In genomic region chr1:21276158-21276557, GRCm38 (mm10) we compare ENCODE assay signal across 10 mouse cellular contexts. TPM values are rescaled to one million over a fixed set of nuclear protein-coding genes. Genes with fewer than 3 reads are reported as not detected.
DNase-seq lines count a peak whose midpoint lies in the region; ATAC-seq and TF ChIP-seq lines count a peak whose summit lies in the region.
"Not testable (repeated sequence)": the region's sequence is repeated elsewhere in the genome, so short reads cannot be mapped to it uniquely, and the experiment has no call there.
"Had no signal": no experiment of that assay in that cellular context is flagged by ENCODE, and none has a peak within 500 bp of the region (broad histone marks: within the 10 kb centered on the region; RNA-seq: fewer than 3 reads in every experiment).

No protein-coding gene starts in this region.

- not testable (repeated sequence) for TF ChIP-seq POLR2A in CH12.LX (IDR thresholded peaks at IDR 0.05; ENCODE audit: low read depth, low read length)

- TF ChIP-seq EP300 in CH12.LX (IDR thresholded peaks at IDR 0.05; ENCODE audit: low read length), result not testable (repeated sequence)

- not testable (repeated sequence) for H3K27me3 ChIP-seq in CH12.LX (replicated peaks); Patski; kidney, postnatal 0 days (ENCODE audit: insufficient read depth, low read length); liver, embryonic 13.5 days

- H3K9ac ChIP-seq in CH12.LX (ENCODE audit: insufficient read depth, low read depth); kidney, postnatal 0 days (ENCODE audit: low read depth, low read length); liver, embryonic 13.5 days: not testable (repeated sequence)

- not testable (repeated sequence) for H3K4me3 ChIP-seq in CH12.LX (replicated peaks in 1 of 3; ENCODE audit: low read depth in 2 of 3, low read length in 2 of 3, poor library complexity in 1 of 3); kidney, postnatal 0 days (replicated peaks; ENCODE audit: low read depth, low read length); liver, embryonic 13.5 days (replicated peaks)

- POLR2A ChIA-PET in Patski (lab: Charles Lee), result not testable (repeated sequence)

- TF ChIP-seq CTCF in CH12.LX (conservative IDR thresholded peaks at IDR 0.05 in 1 of 2, IDR thresholded peaks at IDR 0.05 in 1 of 2; ENCODE audit: low read depth in 2 of 2, low read length in 2 of 2), result peak in 1 of 2 experiments; percentile 30; a peak in 2 of 4 replicates
- peak; percentile 30 for TF ChIP-seq CTCF in Patski (IDR thresholded peaks at IDR 0.05)
- peak; percentile 35 for TF ChIP-seq CTCF in kidney, postnatal 0 days (IDR thresholded peaks at IDR 0.05; ENCODE audit: low read depth)

- 31% methylated on average over 2 of the region's 2 CpGs for WGBS in kidney, postnatal 0 days
- 19% methylated on average over 2 of the region's 2 CpGs for WGBS in liver, embryonic 13.5 days (ENCODE audit: insufficient replicate concordance)

- in situ Hi-C loops in CH12.LX (cut with MboI; ENCODE audit: low pct_ligation_motif_present, low pct_unique_long_range_greater_than_20kb, low sequenced_read_pairs); Patski (cut with MboI; ENCODE audit: low pct_unique_long_range_greater_than_20kb): not testable (repeated sequence)

- not testable (repeated sequence) for H3K36me3 ChIP-seq in CH12.LX (replicated peaks in 1 of 2; ENCODE audit: control insufficient read depth in 1 of 2, insufficient read depth in 1 of 2, low read length in 1 of 2); kidney, postnatal 0 days (ENCODE audit: insufficient read depth, low read length); liver, embryonic 13.5 days

- not testable (repeated sequence) for H3K27ac ChIP-seq in CH12.LX (ENCODE audit: insufficient read depth, low read depth); kidney, postnatal 0 days; liver, embryonic 13.5 days

- not testable (repeated sequence) for H3K79me2 ChIP-seq in CH12.LX (replicated peaks; ENCODE audit: control insufficient read depth, extremely low read depth, insufficient read depth, poor library complexity, severe bottlenecking)

- TF ChIP-seq RAD21 in CH12.LX (IDR thresholded peaks at IDR 0.05; ENCODE audit: low read depth, low read length), result not testable (repeated sequence)

- H3K9me3 ChIP-seq in CH12.LX (replicated peaks; ENCODE audit: low read length); kidney, postnatal 0 days (replicated peaks; ENCODE audit: low read length); liver, embryonic 13.5 days (replicated peaks): not testable (repeated sequence)

- not testable (repeated sequence) for H3K4me2 ChIP-seq in CH12.LX (ENCODE audit: insufficient read depth, low read depth, poor library complexity, severe bottlenecking); kidney, postnatal 0 days (ENCODE audit: low read length); liver, embryonic 13.5 days

- dilution Hi-C loops in CH12.LX (cut with MboI; ENCODE audit: extremely low pct_ligation_motif_present, extremely low pct_unique_long_range_greater_than_20kb, low sequenced_read_pairs), result not testable (repeated sequence)

- not testable (repeated sequence) for H3K4me1 ChIP-seq in CH12.LX (ENCODE audit: control insufficient read depth in 1 of 2, insufficient read depth in 2 of 2); kidney, postnatal 0 days (replicated peaks; ENCODE audit: insufficient read depth, low read length); liver, embryonic 13.5 days (replicated peaks)

- DNase-seq in CH12.LX (ENCODE audit: extremely low read depth); Patski (ENCODE audit: low read depth, low spot score); kidney, postnatal 0 days (ENCODE audit: low spot score); liver, embryonic 13.5 days: not testable (repeated sequence)
- DNase-seq in naive thymus-derived CD4-positive, alpha-beta T cell, adult 2 months (ENCODE audit: low read depth), result peak; percentile 25

- CTCF ChIA-PET in Patski (lab: Charles Lee), result not testable (repeated sequence)

- peak; percentile 33 for ATAC-seq in Patski
- peak; percentile 67 for ATAC-seq in frontal cortex, adult (ENCODE audit: low TSS enrichment)
- ATAC-seq in inflammation-experienced regulatory T-cells, adult 6 months, result peak; percentile 34
- ATAC-seq in kidney, postnatal 0 days (replicated peaks; ENCODE audit: low FRiP score, low read depth), result peak; percentile 41; the same call in 1 of the 2 replicates
- 0 out of 2 replicates have a peak, but pooled peaks have one; percentile 29 for ATAC-seq in liver, embryonic 13.5 days (ENCODE audit: low read depth)
- ATAC-seq in megakaryocyte, adult 5-6 weeks (ENCODE audit: poor library complexity, severe bottlenecking), result peak; percentile 66

TF ChIP-seq in CH12.LX, 34 proteins besides CTCF, POLR2A, EP300 and RAD21:
- TF ChIP-seq SMC3 (IDR thresholded peaks at IDR 0.05; ENCODE audit: low read depth, low read length), result peak; percentile 10; the same call in 1 of the 2 replicates

RNA-seq across cellular contexts. Expression of gene Gsta3, which starts 35.8 kb away (rescaled TPM):
- total RNA-seq in CH12.LX (2012; rRNA removed) (not detected in 2 replicates), CH12.LX (2014; rRNA removed) (not detected in 2 replicates)
- polyA plus RNA-seq in CH12.LX (2012; ENCODE audit: insufficient read length, low read depth) (not detected in 2 replicates), Patski (2021) (3.4 TPM)
- polyA plus RNA-seq in inflammation-experienced regulatory T-cells, adult 6 months (2017; shearing (Covaris generic)), result 1 to 10 TPM; 1.7 to 2.9 (median 2.7) TPM
- 21.7 and 24.6 TPM in 2 replicates for polyA plus RNA-seq in kidney, postnatal 0 days (2015; fragmentation: Nextera tagmentation; extraction: Ambion mirVana)
- 24.0 and 27.3 TPM in 2 replicates for polyA plus RNA-seq in liver, embryonic 13.5 days (2015; fragmentation: Nextera tagmentation; extraction: Ambion mirVana)
- not detected in 2 replicates for total RNA-seq in megakaryocyte, adult 5-6 weeks (2015)
- not detected in 2 replicates for total RNA-seq in megakaryocyte, adult 5-6 weeks (2017)
- polyA plus RNA-seq: C2C12; embryonic facial prominence, embryonic 11.5 days had no signal

RNA-seq across cellular contexts. Expression of gene Tmem14a, which starts 57.8 kb away (rescaled TPM):
- total RNA-seq in CH12.LX (2012; rRNA removed), result 0.63 and 1.6 TPM in 2 replicates
- 4.3 TPM in 2 replicates for total RNA-seq in CH12.LX (2014; rRNA removed)
- polyA plus RNA-seq in CH12.LX (2012; ENCODE audit: insufficient read length, low read depth), result 2.1 and 2.8 TPM in 2 replicates
- polyA plus RNA-seq in Patski (2021), result 8.5 TPM
- 1 to 10 TPM; 3.5 to 4.6 (median 4.0) TPM for polyA plus RNA-seq in inflammation-experienced regulatory T-cells, adult 6 months (2017; shearing (Covaris generic))
- polyA plus RNA-seq in kidney, postnatal 0 days (2015; fragmentation: Nextera tagmentation; extraction: Ambion mirVana), result 13.8 and 14.1 TPM in 2 replicates
- polyA plus RNA-seq in liver, embryonic 13.5 days (2015; fragmentation: Nextera tagmentation; extraction: Ambion mirVana), result 3.7 and 4.9 TPM in 2 replicates
- 0.73 and 1.2 TPM in 2 replicates for total RNA-seq in megakaryocyte, adult 5-6 weeks (2015)
- total RNA-seq in megakaryocyte, adult 5-6 weeks (2017), result 0.73 and 0.95 TPM in 2 replicates
